Mouse (Mus musculus): ENCODE results near the gene Gm49325. TPM values are rescaled to one million over a fixed set of nuclear protein-coding genes. Genes with fewer than 3 reads are reported as not detected.

The Gm49325 gene
- polyA plus RNA-seq, 1 experiment from 2014 or later = not detected

- Histone ChIP-seq H3K4me1 (ENCODE audit: control insufficient read depth, insufficient read depth, low read length) (no peaks in the 10 kb centered on the region), H3K27ac (replicated peaks; ENCODE audit: low read depth, low read length) (no peak overlapping the region), H3K9ac (ENCODE audit: low read length) (no peak overlapping the region), H3K9me3 (ENCODE audit: control insufficient read depth, low read length) (no peaks in the 10 kb centered on the region), H3K4me2 (ENCODE audit: low read depth, severe bottlenecking) (no peak overlapping the region), H3K27me3 (ENCODE audit: control insufficient read depth, insufficient read depth, low read length) (no peaks in the 10 kb centered on the region), H3K36me3 (ENCODE audit: control insufficient read depth, insufficient read depth, low read length) (peaks cover 27% of the 10 kb centered on the region), H3K4me3 (ENCODE audit: low read depth, low read length) (no peak overlapping the region)
- 84% methylated on average over 2 of the region's 2 CpGs for WGBS
- ATAC-seq (ENCODE audit: insufficient number of reproducible peaks, low FRiP score, low TSS enrichment, low read depth) (no peak), DNase-seq (ENCODE audit: low spot score) (no peak)
Measured at GRCm38 (mm10) chr10:77596060-77596459, 9.9 kb upstream of the Gm49325 start.

- no peaks in the 10 kb centered on the region; the same call in 1 of the 2 replicates for H3K9me3 ChIP-seq (ENCODE audit: control insufficient read depth, low read length)
- WGBS = 57% methylated on average over 4 of the region's 4 CpGs
- H3K9ac ChIP-seq (ENCODE audit: low read length) = no peak overlapping the region
- H3K4me3 ChIP-seq (ENCODE audit: low read depth, low read length) = no peak overlapping the region
- H3K4me2 ChIP-seq (ENCODE audit: low read depth, severe bottlenecking) = no peak overlapping the region
- H3K36me3 ChIP-seq (ENCODE audit: control insufficient read depth, insufficient read depth, low read length) = peaks cover 6% of the 10 kb centered on the region; the same call in 1 of the 2 replicates
- ATAC-seq (ENCODE audit: insufficient number of reproducible peaks, low FRiP score, low TSS enrichment, low read depth) (no peak), DNase-seq (ENCODE audit: low spot score) (no peak)
- H3K4me1 ChIP-seq (ENCODE audit: control insufficient read depth, insufficient read depth, low read length) = peaks cover 11% of the 10 kb centered on the region
- no peaks in the 10 kb centered on the region for H3K27me3 ChIP-seq (ENCODE audit: control insufficient read depth, insufficient read depth, low read length)
- H3K27ac ChIP-seq (replicated peaks; ENCODE audit: low read depth, low read length) = no peak overlapping the region
Measured at GRCm38 (mm10) chr10:77603021-77603420, 3.0 kb upstream of the Gm49325 start.

- WGBS = 93% methylated on average over 6 of the region's 6 CpGs
Measured at GRCm38 (mm10) chr10:77604111-77604510, 1.9 kb upstream of the Gm49325 start.

GRCm38 (mm10) chr10:77604958-77605357 lies 1.0 kb upstream of the Gm49325 start:
- ATAC-seq (ENCODE audit: insufficient number of reproducible peaks, low FRiP score, low TSS enrichment, low read depth) (no peak), DNase-seq (ENCODE audit: low spot score) (no peak)
- Histone ChIP-seq H3K4me2 (ENCODE audit: low read depth, severe bottlenecking) (no peak overlapping the region), H3K27ac (replicated peaks; ENCODE audit: low read depth, low read length) (no peak overlapping the region; the same call in 1 of the 2 replicates), H3K4me1 (ENCODE audit: control insufficient read depth, insufficient read depth, low read length) (peaks cover 11% of the 10 kb centered on the region), H3K27me3 (ENCODE audit: control insufficient read depth, insufficient read depth, low read length) (no peaks in the 10 kb centered on the region), H3K36me3 (ENCODE audit: control insufficient read depth, insufficient read depth, low read length) (peaks cover 2% of the 10 kb centered on the region; the same call in 1 of the 2 replicates), H3K4me3 (ENCODE audit: low read depth, low read length) (no peak overlapping the region), H3K9ac (ENCODE audit: low read length) (no peak overlapping the region), H3K9me3 (ENCODE audit: control insufficient read depth, low read length) (no peaks in the 10 kb centered on the region; the same call in 1 of the 2 replicates)
- WGBS = 91% methylated on average over 5 of the region's 5 CpGs

More at GRCm38 (mm10) chr10:77604111-77604510, 1.9 kb upstream of the Gm49325 start:
- H3K4me2 ChIP-seq (ENCODE audit: low read depth, severe bottlenecking) = no peak overlapping the region
- no peaks in the 10 kb centered on the region for H3K36me3 ChIP-seq (ENCODE audit: control insufficient read depth, insufficient read depth, low read length)
- H3K9me3 ChIP-seq (ENCODE audit: control insufficient read depth, low read length) = no peaks in the 10 kb centered on the region; the same call in 1 of the 2 replicates
- peaks cover 11% of the 10 kb centered on the region for H3K4me1 ChIP-seq (ENCODE audit: control insufficient read depth, insufficient read depth, low read length)
- no peaks in the 10 kb centered on the region for H3K27me3 ChIP-seq (ENCODE audit: control insufficient read depth, insufficient read depth, low read length)
- DNase-seq (ENCODE audit: low spot score) (no peak), ATAC-seq (ENCODE audit: insufficient number of reproducible peaks, low FRiP score, low TSS enrichment, low read depth) (no peak)
- H3K4me3 ChIP-seq (ENCODE audit: low read depth, low read length) = no peak overlapping the region
- H3K9ac ChIP-seq (ENCODE audit: low read length) = no peak overlapping the region
- no peak overlapping the region for H3K27ac ChIP-seq (replicated peaks; ENCODE audit: low read depth, low read length)

GRCm38 (mm10) chr10:77605368-77605767 lies 629 bp upstream of the Gm49325 start:
- DNase-seq (ENCODE audit: low spot score) = peak; percentile 47
- 63% methylated on average over 1 of the region's 1 CpGs for WGBS
- peak overlapping the region; percentile 89 for H3K27ac ChIP-seq (replicated peaks; ENCODE audit: low read depth, low read length)
- H3K27me3 ChIP-seq (ENCODE audit: control insufficient read depth, insufficient read depth, low read length) = no peaks in the 10 kb centered on the region
- H3K36me3 ChIP-seq (ENCODE audit: control insufficient read depth, insufficient read depth, low read length) = peaks cover 5% of the 10 kb centered on the region; the same call in 1 of the 2 replicates
- ATAC-seq (ENCODE audit: insufficient number of reproducible peaks, low FRiP score, low TSS enrichment, low read depth) = no peak
- peaks cover 11% of the 10 kb centered on the region for H3K4me1 ChIP-seq (ENCODE audit: control insufficient read depth, insufficient read depth, low read length)
- peak overlapping the region; percentile 71 for H3K4me3 ChIP-seq (ENCODE audit: low read depth, low read length)
- H3K4me2 ChIP-seq (ENCODE audit: low read depth, severe bottlenecking) = peak overlapping the region; percentile 81
- H3K9ac ChIP-seq (ENCODE audit: low read length) = peak overlapping the region; percentile 90
- no peaks in the 10 kb centered on the region; the same call in 1 of the 2 replicates for H3K9me3 ChIP-seq (ENCODE audit: control insufficient read depth, low read length)

GRCm38 (mm10) chr10:77606855-77607254 lies 858 bp downstream of the Gm49325 start:
- ATAC-seq (ENCODE audit: insufficient number of reproducible peaks, low FRiP score, low TSS enrichment, low read depth) = no peak
- Histone ChIP-seq H3K9ac (ENCODE audit: low read length) (peak overlapping the region; percentile 90), H3K9me3 (ENCODE audit: control insufficient read depth, low read length) (no peaks in the 10 kb centered on the region; the same call in 1 of the 2 replicates), H3K36me3 (ENCODE audit: control insufficient read depth, insufficient read depth, low read length) (peaks cover 15% of the 10 kb centered on the region; the same call in 1 of the 2 replicates), H3K27ac (replicated peaks; ENCODE audit: low read depth, low read length) (no peak overlapping the region; the same call in 1 of the 2 replicates), H3K4me2 (ENCODE audit: low read depth, severe bottlenecking) (peak overlapping the region; percentile 81), H3K27me3 (ENCODE audit: control insufficient read depth, insufficient read depth, low read length) (no peaks in the 10 kb centered on the region), H3K4me3 (ENCODE audit: low read depth, low read length) (peak overlapping the region; percentile 71), H3K4me1 (ENCODE audit: control insufficient read depth, insufficient read depth, low read length) (peaks cover 11% of the 10 kb centered on the region)
- no peak for DNase-seq (ENCODE audit: low spot score)
- 47% methylated on average over 7 of the region's 7 CpGs for WGBS

GRCm38 (mm10) chr10:77607441-77607840 lies 1.4 kb downstream of the Gm49325 start:
- Histone ChIP-seq H3K9ac (ENCODE audit: low read length) (no peak overlapping the region), H3K4me2 (ENCODE audit: low read depth, severe bottlenecking) (peak overlapping the region; percentile 81; the same call in 1 of the 2 replicates), H3K4me1 (ENCODE audit: control insufficient read depth, insufficient read depth, low read length) (peaks cover 11% of the 10 kb centered on the region), H3K27ac (replicated peaks; ENCODE audit: low read depth, low read length) (no peak overlapping the region), H3K36me3 (ENCODE audit: control insufficient read depth, insufficient read depth, low read length) (peaks cover 15% of the 10 kb centered on the region; the same call in 1 of the 2 replicates), H3K9me3 (ENCODE audit: control insufficient read depth, low read length) (no peaks in the 10 kb centered on the region; the same call in 1 of the 2 replicates), H3K4me3 (ENCODE audit: low read depth, low read length) (peak overlapping the region; percentile 71; the same call in 1 of the 2 replicates), H3K27me3 (ENCODE audit: control insufficient read depth, insufficient read depth, low read length) (no peaks in the 10 kb centered on the region)
- 80% methylated on average over 5 of the region's 5 CpGs for WGBS
- no peak for DNase-seq (ENCODE audit: low spot score)
- no peak for ATAC-seq (ENCODE audit: insufficient number of reproducible peaks, low FRiP score, low TSS enrichment, low read depth)

- DNase-seq (ENCODE audit: low spot score) = no peak
- Histone ChIP-seq H3K27me3 (ENCODE audit: control insufficient read depth, insufficient read depth, low read length) (no peaks in the 10 kb centered on the region), H3K27ac (replicated peaks; ENCODE audit: low read depth, low read length) (no peak overlapping the region), H3K4me3 (ENCODE audit: low read depth, low read length) (no peak overlapping the region), H3K36me3 (ENCODE audit: control insufficient read depth, insufficient read depth, low read length) (peaks cover 19% of the 10 kb centered on the region; the same call in 1 of the 2 replicates), H3K9me3 (ENCODE audit: control insufficient read depth, low read length) (no peaks in the 10 kb centered on the region; the same call in 1 of the 2 replicates), H3K4me1 (ENCODE audit: control insufficient read depth, insufficient read depth, low read length) (peaks cover 11% of the 10 kb centered on the region), H3K9ac (ENCODE audit: low read length) (no peak overlapping the region), H3K4me2 (ENCODE audit: low read depth, severe bottlenecking) (no peak overlapping the region)
- ATAC-seq (ENCODE audit: insufficient number of reproducible peaks, low FRiP score, low TSS enrichment, low read depth) = no peak
- WGBS = 97% methylated on average over 8 of the region's 8 CpGs
Measured at GRCm38 (mm10) chr10:77608589-77608988, 2.6 kb downstream of the Gm49325 start.
